In the genomic region with DNA sequence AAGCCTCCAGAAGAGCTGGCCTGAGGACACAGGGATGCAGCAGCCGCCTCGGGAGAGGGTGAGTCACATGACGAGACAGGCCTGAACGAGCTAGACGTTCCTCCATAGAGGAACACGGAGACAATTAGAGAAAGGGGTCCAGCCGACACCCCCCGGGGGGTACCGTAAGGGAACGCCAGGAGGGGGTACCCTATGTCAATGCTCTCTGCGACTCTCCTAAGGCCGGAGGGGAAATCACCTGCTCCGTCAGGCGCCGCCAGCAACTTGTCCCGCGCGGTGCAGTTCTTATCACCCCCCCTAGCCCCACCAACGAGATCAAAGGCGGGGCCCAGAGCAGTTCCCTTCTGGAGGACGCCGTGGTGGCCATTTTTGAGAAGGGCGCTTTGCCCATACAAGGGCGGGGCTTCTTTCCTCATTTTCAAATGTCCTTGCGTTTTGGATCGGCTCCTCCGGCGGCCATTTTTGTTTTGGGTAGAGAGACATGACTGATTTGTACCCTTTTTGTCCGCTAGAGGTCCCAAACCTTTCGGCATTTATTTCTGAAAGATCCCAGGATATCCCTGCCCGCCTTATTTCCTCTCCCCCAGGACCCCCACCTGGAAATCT, we compare ENCODE assay signal across 8 mouse cellular contexts. TPM values are rescaled to one million over a fixed set of nuclear protein-coding genes. Genes with fewer than 3 reads are reported as not detected.
A peak's percentile ranks its signal among the peaks of the same experiment; 100 is the strongest.
DNase-seq lines count a peak whose midpoint lies in the region; ATAC-seq lines count a peak whose summit lies in the region.

Gene Cuedc2 (minus strand): TSS at position 372 of the 606 bp plus-strand sequence.

- peaks cover 4% of the 10 kb centered on the region; the same call in 1 of the 2 replicates for H3K4me1 ChIP-seq in intestine, embryonic 14.5 days (replicated peaks; ENCODE audit: control insufficient read depth, insufficient read depth, low read length)

- peak; percentile 85 for ATAC-seq in intestine, embryonic 14.5 days (replicated peaks; ENCODE audit: low FRiP score, low TSS enrichment, low read depth)

- no peaks in the 10 kb centered on the region for H3K9me3 ChIP-seq in intestine, embryonic 14.5 days (ENCODE audit: control insufficient read depth, low read length)

- H3K4me2 ChIP-seq in intestine, embryonic 14.5 days (ENCODE audit: low read length), result peak within 1 kb of the TSS; percentile 70

- WGBS in intestine, embryonic 14.5 days, result 0% methylated on average over 31 of the region's 31 CpGs

- no peak within 1 kb of the TSS for H3K27ac ChIP-seq in intestine, embryonic 14.5 days (ENCODE audit: low read depth)

- no peaks in the 10 kb centered on the region for H3K27me3 ChIP-seq in intestine, embryonic 14.5 days (replicated peaks; ENCODE audit: control insufficient read depth, insufficient read depth, low read length)

- H3K36me3 ChIP-seq in intestine, embryonic 14.5 days (ENCODE audit: control insufficient read depth, insufficient read depth, low read length), result no peaks in the 10 kb centered on the region

- H3K4me3 ChIP-seq in intestine, embryonic 14.5 days (ENCODE audit: low read depth, low read length), result peak within 1 kb of the TSS; percentile 67

- intact Hi-C loops in left cerebral cortex, postnatal 14 days (cut with DNase I), result loop anchor here (5.0 kb wide), 1 partner anchor 109 kb away; no protein-coding TSS in a partner anchor

- peak; percentile 95 to 97 for DNase-seq in adrenal gland, adult 18-20 months (ENCODE audit: low spot score in 2 of 2)
- DNase-seq in embryo, embryonic 11 days, result peak; percentile 96
- peak; percentile 93 for DNase-seq in gastrocnemius, postnatal 25 days
- peak; percentile 99 for DNase-seq in intestine, embryonic 14.5 days (ENCODE audit: low spot score)
- peak; percentile 99 for DNase-seq in left cerebral cortex, postnatal 14 days (ENCODE audit: low spot score in 2 of 2)
- DNase-seq in mesoderm, embryonic 11.5 days (ENCODE audit: low read depth, low spot score), result peak; percentile 96
- peak; percentile 96 for DNase-seq in right cerebral cortex, postnatal 36 days (ENCODE audit: low spot score in 2 of 2)
- peak; percentile 97 for DNase-seq in yolk sac, embryonic 10.5 days (ENCODE audit: low spot score)

- peak within 1 kb of the TSS; percentile 60 for H3K9ac ChIP-seq in intestine, embryonic 14.5 days (ENCODE audit: low read length)

RNA-seq across cellular contexts. Expression of gene Cuedc2, which starts in this region (rescaled TPM):
- 10 to 100 TPM; 72.1 to 77.9 TPM for total RNA-seq in adrenal gland, adult 18-20 months (2021)
- total RNA-seq in gastrocnemius, postnatal 25 days (2021), result 10 to 100 TPM; 56.1 to 56.5 TPM
- polyA plus RNA-seq in intestine, embryonic 14.5 days (2014; fragmentation: Nextera tagmentation; extraction: Ambion mirVana), result 154 and 176 TPM in 2 replicates
- 100 to 1,000 TPM; 186 to 274 TPM for total RNA-seq in left cerebral cortex, postnatal 14 days (2021)
